Mouse (Mus musculus): ENCODE measurements around the gene Itgb2. TPM values are rescaled to one million over a fixed set of nuclear protein-coding genes. Genes with fewer than 3 reads are reported as not detected.

Gene Itgb2
- total RNA-seq (2021): 5.8 and 16.0 TPM in 2 replicates
- long read RNA-seq, experiment 1, partial matches to known transcripts: 0 of 5 reads
- long read RNA-seq, experiment 1, other reads (novel, unspliced or antisense): 1 of 5 reads
- long read RNA-seq, experiment 2, partial matches to known transcripts: 0 of 4 reads
- long read RNA-seq, experiment 2, other reads (novel, unspliced or antisense): 0 of 4 reads

DNA sequence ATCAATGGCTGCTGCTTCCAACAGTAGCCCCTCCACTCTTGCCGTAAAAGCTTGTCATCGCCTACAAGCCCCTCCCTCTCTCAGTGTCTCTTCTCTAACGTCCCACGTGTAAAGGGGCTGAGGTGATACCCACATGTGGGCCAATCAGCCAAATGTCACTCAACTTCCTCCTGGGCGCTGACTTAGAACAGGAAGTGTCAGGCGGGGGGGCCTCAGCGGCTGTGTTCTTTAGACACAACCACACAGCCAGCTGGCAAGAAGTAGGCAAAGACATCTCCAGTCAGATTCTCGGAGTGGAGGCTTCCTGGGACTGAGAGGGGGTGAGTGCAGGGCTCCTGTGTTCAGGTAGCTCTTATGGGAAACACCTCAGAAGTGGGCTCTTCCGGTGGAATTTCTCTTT is at the start of gene Itgb2:
TSS of gene Itgb2 (plus strand) at position 113 of the 400 bp plus-strand sequence.
- DNase-seq: peak; percentile 38

GRCm38 (mm10) chr10:77481814-77482213 is 48.2 kb upstream of the Itgb2 start:
- DNase-seq: no peak

- DNase-seq: peak; percentile 68
Observed at GRCm38 (mm10) chr10:77484205-77484935, 45.7 kb upstream of the Itgb2 start.

DNA sequence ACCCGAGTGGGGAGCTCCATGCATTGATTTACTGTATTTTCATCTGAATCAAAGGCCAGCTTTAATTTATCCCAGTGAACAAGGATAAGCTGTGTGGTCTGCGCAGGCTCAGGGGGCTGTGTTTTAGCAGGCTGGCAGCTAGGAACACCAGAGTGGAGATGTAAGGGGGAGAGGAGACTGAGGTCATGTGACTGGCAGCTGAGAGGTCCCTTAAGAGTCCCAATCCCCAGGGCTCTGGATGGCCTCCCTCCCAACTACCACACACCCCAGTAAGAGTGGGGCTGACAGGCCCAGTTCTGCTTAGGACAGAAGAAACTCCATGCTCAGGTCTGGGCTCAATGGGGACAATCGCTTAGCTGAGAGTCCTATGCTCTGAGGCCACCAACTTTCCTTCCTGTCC is 44.3 kb upstream of the Itgb2 start:
- no peak for DNase-seq

DNA sequence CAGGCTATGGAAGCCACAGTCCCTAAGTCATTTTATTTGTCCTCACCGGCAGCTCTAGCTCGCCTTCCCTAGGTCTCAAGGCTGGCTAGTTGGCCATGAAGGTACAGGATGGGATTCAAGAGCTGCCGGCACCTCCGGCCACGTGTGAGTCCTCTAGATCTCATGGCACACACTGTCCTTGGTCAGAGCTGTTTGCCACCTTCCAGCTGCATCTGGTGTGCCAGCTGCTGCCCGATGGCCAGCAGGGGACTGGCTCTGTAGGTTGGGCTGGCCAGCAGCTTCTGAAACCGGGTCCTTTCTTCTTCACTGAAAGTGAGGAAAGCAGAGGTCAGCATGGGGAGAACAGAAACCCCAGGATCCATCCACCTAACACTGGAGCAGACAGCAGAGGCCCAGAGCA is 41.9 kb upstream of the Itgb2 start:
- no peak for DNase-seq

DNA sequence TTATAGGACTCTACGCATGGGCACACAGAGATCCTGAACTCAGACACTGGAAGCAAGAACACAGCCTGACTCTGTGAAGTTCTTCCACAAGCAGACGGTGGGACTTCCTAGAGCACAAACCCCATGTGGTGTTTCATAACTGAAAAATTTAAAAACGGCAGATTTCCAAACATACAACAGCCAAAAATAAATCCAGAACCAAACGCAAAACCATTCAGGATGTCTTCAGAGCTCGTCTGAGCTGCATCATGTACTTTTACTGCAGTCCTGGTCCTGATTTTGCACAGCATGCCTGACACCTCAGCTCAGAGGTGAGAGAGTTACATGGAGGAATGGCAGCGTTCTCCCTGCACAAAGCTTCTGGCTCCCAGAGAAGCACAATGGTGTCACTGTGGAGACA is 38.5 kb upstream of the Itgb2 start:
- no peak for DNase-seq

- DNase-seq: no peak
Observed at GRCm38 (mm10) chr10:77492885-77493284, 37.2 kb upstream of the Itgb2 start.

GRCm38 (mm10) chr10:77497185-77497584 is 32.9 kb upstream of the Itgb2 start:
- no peak for DNase-seq

DNA sequence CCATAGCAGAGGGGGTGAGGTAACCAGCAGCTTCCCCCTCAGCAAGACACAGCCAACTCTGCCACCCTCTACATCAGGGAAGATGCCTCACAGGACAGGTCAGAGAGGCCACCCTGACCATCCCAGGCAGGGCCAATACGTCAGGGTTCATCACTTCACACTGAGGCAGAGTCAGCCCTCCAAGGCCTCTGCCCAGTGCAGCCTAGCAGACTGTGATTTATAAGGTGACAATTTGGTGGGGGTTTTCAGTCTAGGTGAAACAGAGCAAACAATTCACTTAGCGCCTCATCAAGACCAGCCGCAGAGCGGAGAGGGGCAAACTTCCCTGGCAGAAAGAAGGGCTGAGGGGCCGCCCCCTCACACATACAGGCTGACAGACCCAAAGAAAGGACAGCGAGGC is 31.8 kb upstream of the Itgb2 start:
- DNase-seq: no peak

DNA sequence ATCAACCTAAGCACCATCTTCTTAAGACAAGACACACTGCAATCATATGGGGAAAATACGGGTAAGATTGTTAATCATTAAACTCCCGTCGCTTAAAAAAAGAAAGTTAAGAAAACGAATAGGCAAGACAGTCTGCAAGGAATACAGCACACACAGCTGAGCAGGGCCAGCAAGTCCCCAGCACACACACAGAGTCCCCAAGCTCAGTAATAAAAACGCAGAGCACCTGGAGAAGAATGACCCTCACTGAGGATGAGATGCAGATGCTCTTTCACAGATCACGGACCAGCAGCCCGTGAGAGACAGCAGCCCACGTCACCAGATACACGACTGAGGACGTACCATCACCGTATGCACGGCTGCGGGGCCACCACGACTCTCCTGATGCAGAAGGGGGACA is 29.4 kb upstream of the Itgb2 start:
- no peak for DNase-seq

GRCm38 (mm10) chr10:77502967-77503922 is 26.8 kb upstream of the Itgb2 start:
- no peak for DNase-seq

DNA sequence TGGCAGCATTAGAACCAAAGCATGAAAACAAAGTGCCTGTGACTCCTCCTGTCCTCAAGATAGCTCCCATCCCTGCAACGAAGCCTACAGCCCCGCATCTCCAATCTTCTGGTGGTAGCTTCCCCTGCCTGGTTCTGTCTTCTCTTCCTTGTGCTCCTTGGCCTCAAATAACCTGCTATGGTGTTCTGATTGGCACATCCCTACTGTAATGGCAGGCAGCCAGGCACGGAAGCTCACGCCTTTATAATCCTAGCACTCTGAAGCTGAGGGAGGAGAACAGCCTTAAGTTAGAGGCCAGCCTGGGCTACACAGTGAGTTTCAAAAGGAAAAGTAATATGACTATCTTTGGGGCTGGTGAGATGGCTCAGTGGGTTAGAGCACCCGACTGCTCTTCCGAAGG is 25.9 kb upstream of the Itgb2 start:
- DNase-seq: peak; percentile 42

GRCm38 (mm10) chr10:77506526-77506925 is 23.5 kb upstream of the Itgb2 start:
- no peak for DNase-seq

DNA sequence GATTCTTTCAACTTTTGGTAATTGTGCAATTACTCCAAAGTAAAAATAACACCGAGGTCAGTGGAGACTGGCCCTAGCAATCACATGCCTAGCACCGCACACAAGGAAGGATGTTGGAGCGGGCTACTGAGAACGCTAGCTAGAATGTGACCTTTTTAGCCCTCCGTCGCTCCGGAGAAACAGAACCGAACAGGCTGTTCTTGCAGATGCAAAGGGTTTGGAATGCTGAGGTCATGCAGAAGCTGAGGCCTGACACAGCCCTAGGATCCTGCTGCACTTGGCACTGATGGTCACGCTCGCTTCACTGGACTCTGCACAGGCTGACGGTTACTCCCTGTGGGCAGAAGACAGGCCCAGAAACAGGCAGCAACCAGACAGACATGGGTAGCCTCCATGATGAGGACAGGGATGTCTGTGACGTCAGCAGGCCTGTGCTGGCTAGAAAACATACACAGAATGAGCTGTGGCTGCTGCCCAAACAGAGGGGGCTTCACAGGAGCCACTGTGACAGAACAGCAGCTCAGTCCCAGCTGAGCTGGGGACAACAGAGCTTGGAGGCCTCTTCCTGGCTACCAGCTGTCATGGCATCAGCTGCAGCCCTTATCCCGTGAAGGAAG is 23.0 kb upstream of the Itgb2 start:
- peak; percentile 31 for DNase-seq

DNA sequence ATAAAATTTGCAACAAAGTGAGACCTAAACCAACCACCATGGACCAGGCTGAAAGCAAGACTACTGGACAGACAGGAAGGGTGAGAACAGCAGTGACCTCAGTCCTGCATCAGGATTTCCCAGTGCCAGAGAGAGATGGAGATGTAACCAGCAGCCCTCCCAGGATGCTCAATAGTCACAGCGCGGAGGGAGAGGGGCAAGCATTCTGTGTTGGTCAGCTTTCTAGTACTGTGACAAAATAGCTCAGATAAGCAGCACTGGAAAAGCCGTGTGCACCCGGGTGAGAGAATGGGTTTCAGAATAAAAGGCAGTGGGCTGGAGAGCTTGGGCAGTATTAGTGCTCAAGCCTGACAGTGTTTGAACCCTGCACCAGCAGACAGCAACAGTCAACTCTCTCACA is 22.3 kb upstream of the Itgb2 start:
- no peak for DNase-seq

DNA sequence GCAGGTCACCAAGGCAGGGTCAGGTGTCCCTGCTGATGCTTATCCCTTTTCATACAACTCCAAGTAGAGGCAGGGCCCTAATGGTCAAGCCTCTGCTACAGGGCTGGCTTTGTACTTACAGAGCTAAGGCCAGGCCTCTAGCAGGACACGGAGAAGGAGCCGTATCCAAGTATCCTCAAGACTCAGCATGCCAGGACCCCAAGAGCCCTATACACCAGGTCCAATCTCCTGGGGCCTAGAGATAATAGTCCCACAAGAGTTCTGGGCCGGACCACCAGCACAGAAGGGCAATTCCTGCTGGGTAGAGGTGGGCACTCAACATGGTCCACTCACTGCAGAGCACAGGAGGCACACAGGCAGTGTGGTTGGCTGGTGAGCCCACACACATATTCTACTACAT is 21.3 kb upstream of the Itgb2 start:
- DNase-seq: no peak

- DNase-seq: peak; percentile 91
Observed at GRCm38 (mm10) chr10:77509403-77510187, 20.5 kb upstream of the Itgb2 start.

- DNase-seq: no peak
Observed at GRCm38 (mm10) chr10:77510225-77510982, 19.6 kb upstream of the Itgb2 start.

GRCm38 (mm10) chr10:77515385-77516348 is 14.4 kb upstream of the Itgb2 start, which contains the start of gene Fam207a:
Gene Fam207a (minus strand): TSS chr10:77515785.
- peak; percentile 97 for DNase-seq

All from adrenal gland, postnatal 14 days (tissue).